Mouse (Mus musculus) heart, embryonic 13.5 days (tissue): ENCODE data around the gene Pou3f1. TPM values are rescaled to one million over a fixed set of nuclear protein-coding genes. Genes with fewer than 3 reads are reported as not detected.
A peak's percentile ranks its signal among the peaks of the same experiment; 100 is the strongest.

Experiments
- ATAC-seq: fragments of 200-750 bp; cut with Nextera tagmentation; 2 replicates; pipeline ENCODE4 v1.8.0; 2017; ENCODE audit warnings: moderate TSS enrichment; ENCODE audit not compliant: insufficient number of reproducible peaks, low FRiP score, low TSS enrichment; ENCODE audit errors: extremely low read depth
- H3K27ac ChIP-seq: fragments of 300-500 bp; sonication (generic); replicated peaks from 2 replicates; pipeline ENCODE4 v1.5.1; 2015; ENCODE audit warnings: moderate library complexity, mild to moderate bottlenecking, inconsistent platforms
- H3K27me3 ChIP-seq: fragments of 300-500 bp; sonication (generic); replicated peaks from 2 replicates; pipeline ENCODE4 v1.6.1; 2015; ENCODE audit warnings: mild to moderate bottlenecking, inconsistent platforms
- H3K36me3 ChIP-seq: fragments of 300-500 bp; sonication (generic); 2 replicates; pipeline ENCODE4 v1.6.1; 2015; ENCODE audit warnings: mild to moderate bottlenecking, inconsistent platforms
- H3K4me1 ChIP-seq: fragments of 300-500 bp; sonication (generic); 2 replicates; pipeline ENCODE4 v1.6.1; 2015; ENCODE audit warnings: inconsistent platforms
- H3K4me2 ChIP-seq: fragments of 300-500 bp; sonication (generic); 2 replicates; pipeline ENCODE4 v1.6.1; 2015; ENCODE audit warnings: inconsistent platforms, mild to moderate bottlenecking, moderate library complexity
- H3K4me3 ChIP-seq: fragments of 300-500 bp; sonication (generic); 2 replicates; pipeline ENCODE4 v1.5.1; 2015; ENCODE audit warnings: moderate library complexity, mild to moderate bottlenecking, inconsistent platforms
- H3K9ac ChIP-seq: fragments of 300-500 bp; sonication (generic); 2 replicates; pipeline ENCODE4 v1.6.1; 2015; ENCODE audit warnings: inconsistent platforms, mild to moderate bottlenecking, moderate library complexity
- H3K9me3 ChIP-seq: fragments of 300-500 bp; sonication (generic); 2 replicates; pipeline ENCODE4 v1.6.1; 2016; ENCODE audit warnings: inconsistent platforms
- WGBS: fragments of 180-500 bp; shearing (Covaris S2); methylation state at CpG from one replicate; pipeline ENCODE4 v1.1.7; 2015; ENCODE audit warnings: mixed read lengths; 5-methylcytosine and 5-hydroxymethylcytosine counted together
- polyA plus RNA-seq: library from polyadenylated mRNA; unstranded; fragments of >200 nt; fragmentation: Nextera tagmentation; extraction: Ambion mirVana; gene quantifications from 2 replicates; pipeline ENCODE4 v1.2.1, GENCODE M21; 2015

Pou3f1 gene
- polyA plus RNA-seq, 1 experiment from 2014 or later: 0.15 TPM

DNA sequence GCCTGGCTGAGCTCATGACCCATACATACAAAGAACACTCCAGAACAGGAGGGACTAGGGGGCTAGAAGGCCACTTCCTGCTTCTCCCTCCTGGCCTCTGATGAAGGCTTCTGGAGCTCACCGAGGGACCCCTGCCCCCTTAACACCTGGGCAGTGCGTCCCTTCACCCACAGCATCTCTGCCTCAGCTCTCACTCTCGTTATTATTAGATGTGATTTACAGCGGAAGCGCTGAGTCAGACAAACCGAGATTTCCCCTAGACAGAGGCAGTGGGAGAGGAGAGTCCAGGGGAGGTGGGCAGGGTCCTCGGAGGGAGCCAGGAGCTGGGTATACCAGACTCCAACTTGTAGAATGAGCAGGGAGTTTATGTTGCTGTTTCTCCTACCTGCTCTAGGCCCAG, 15.0 kb downstream of the Pou3f1 start:
- Histone ChIP-seq H3K27ac (no peak overlapping the region), H3K36me3 (peaks cover 5% of the 10 kb centered on the region; the same call in 1 of the 2 replicates), H3K4me1 (peaks cover 20% of the 10 kb centered on the region), H3K9me3 (no peaks in the 10 kb centered on the region), H3K9ac (peak overlapping the region; percentile 67; the same call in 1 of the 2 replicates), H3K27me3 (peaks cover 77% of the 10 kb centered on the region), H3K4me2 (peak overlapping the region; percentile 71; the same call in 1 of the 2 replicates), H3K4me3 (no peak overlapping the region)
- ATAC-seq: no peak
- WGBS: 19% methylated on average over 7 of the region's 7 CpGs

DNA sequence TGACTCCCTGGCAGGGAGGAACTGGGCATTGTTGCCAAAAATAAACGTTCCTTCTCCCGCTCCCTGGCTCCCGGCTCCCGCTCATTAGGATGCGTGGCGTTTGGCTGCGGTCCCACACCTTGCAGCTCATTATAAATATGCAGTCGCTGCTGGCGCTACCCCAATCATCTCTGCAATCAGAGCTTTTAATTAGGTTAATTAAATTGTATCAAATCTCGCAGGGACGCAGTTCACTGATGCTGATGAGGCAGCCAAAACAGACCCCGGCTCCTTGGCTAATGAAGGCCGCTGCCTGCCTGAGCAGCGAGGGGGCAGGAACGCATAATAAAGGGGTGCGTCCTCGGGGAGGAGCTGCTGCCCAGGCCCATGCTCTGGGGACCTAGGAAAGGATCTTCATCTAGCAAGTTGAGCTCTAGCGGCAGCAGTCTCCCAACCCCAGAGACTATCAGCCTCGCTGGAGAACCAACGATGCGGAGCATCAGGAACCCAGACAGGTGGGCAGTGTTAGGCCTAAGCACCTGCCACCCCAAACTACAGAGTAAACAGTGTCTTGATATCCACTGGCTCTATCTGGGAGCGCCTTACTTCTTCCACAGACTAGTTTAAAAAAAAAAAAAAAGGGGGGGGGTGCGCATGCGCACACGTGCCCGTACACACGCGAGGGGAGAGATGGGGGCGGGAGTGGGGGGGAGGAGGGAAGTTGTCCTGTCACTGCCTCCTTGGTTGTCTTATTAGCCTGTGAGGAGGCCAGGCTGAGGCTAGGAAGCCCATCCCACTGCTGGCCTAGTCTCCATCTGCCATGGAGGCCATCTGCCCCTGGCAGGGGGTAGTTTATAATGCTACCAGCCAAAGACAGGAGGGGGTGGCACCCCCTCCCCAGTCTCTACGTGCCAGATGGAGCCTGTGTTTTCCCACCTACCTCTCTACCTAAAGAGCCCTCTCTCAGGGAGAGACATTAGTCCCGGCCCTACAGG, 16.0 kb downstream of the Pou3f1 start:
- Histone ChIP-seq H3K9me3 (no peaks in the 10 kb centered on the region), H3K27me3 (peaks cover 66% of the 10 kb centered on the region), H3K36me3 (peaks cover 15% of the 10 kb centered on the region), H3K27ac (no peak overlapping the region), H3K4me2 (peak overlapping the region; percentile 71), H3K9ac (peak overlapping the region; percentile 67), H3K4me1 (peaks cover 20% of the 10 kb centered on the region), H3K4me3 (peak overlapping the region; percentile 40)
- 5% methylated on average over 29 of the region's 31 CpGs for WGBS
- no peak for ATAC-seq

DNA sequence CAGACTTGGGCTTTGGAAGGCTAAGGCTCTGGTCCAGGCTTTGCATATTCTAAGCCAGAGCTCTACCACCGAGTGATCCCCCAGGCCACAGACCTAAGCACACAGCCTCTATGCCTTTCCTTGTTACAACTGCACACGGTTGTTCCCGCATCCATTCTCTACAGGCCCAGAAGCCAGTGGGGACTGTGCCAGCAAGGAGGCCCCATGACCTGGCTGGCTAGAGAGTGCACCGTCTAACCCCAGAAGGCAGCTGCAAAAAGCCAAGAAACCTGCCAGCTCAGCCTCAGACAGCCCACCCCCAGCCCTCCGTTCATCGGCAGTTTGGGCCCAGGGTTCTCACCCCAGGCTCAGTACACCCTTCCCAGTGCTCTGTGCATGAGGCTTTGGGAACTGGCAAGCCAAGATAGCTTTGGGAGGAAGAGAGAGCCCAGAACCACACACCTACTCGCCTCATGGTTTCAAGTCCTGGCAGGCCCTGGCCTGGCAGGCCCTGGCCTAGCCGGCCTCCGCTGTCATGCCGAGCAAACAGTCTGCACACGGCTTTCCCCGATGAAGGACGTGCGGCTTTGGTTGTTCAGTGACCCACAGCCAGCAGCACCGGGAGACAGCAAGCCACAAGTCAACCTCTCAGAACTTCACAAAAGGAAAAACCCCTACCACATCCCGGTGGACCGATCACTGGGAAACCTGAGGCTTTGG, 17.9 kb downstream of the Pou3f1 start:
- 73% methylated on average over 17 of the region's 17 CpGs for WGBS
- no peak for ATAC-seq
- no peak overlapping the region for H3K4me3 ChIP-seq
- no peaks in the 10 kb centered on the region for H3K9me3 ChIP-seq
- no peak overlapping the region for H3K27ac ChIP-seq
- no peak overlapping the region for H3K9ac ChIP-seq
- peaks cover 48% of the 10 kb centered on the region for H3K27me3 ChIP-seq
- peaks cover 27% of the 10 kb centered on the region for H3K4me1 ChIP-seq
- H3K36me3 ChIP-seq: peaks cover 33% of the 10 kb centered on the region
- H3K4me2 ChIP-seq: no peak overlapping the region

DNA sequence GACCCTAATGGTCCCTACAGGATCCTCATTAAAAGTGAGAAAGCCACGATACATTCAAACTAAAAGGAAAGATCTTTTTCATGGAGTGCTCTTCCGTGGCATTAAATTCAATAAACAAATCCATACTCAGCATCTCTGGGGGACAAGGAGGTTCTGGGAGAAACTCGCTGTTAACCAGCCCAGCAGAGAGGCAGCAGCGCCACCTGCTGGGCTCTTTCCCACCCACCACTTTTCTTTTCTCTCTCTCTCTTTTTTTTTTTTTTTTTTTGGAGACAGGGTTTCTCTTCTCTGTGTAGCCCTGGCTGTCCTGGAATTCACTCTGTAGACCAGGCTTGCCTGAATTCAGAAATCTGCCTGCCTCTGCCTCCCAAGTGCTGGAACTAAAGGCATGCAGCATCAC, 18.4 kb downstream of the Pou3f1 start:
- peaks cover 32% of the 10 kb centered on the region for H3K4me1 ChIP-seq
- no peak overlapping the region for H3K27ac ChIP-seq
- H3K36me3 ChIP-seq: peaks cover 38% of the 10 kb centered on the region
- no peak overlapping the region for H3K9ac ChIP-seq
- 6% methylated on average over 4 of the region's 4 CpGs for WGBS
- no peak for ATAC-seq
- H3K9me3 ChIP-seq: no peaks in the 10 kb centered on the region
- peaks cover 47% of the 10 kb centered on the region for H3K27me3 ChIP-seq
- no peak overlapping the region for H3K4me2 ChIP-seq
- no peak overlapping the region for H3K4me3 ChIP-seq

DNA sequence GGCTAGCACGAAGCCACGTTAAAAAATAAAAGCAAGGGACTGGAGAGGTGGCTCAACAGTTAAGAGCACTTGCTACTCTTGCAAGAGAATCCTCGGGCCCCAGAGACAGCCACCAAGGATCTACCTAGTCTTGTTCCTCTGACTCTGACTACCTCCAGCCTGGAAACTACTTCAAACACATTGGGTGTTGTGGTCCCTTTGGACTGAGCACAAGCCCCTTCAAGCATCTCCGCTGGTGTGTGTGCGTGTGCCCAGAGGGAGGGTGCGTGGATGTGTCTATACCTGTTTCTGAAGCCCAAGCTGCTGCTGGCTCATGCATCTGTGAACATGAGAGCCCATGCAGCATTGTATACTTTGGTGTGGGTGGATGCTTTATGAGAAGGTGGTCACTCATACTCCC, 19.4 kb downstream of the Pou3f1 start:
- no peak overlapping the region for H3K4me3 ChIP-seq
- H3K27ac ChIP-seq: no peak overlapping the region
- ATAC-seq: no peak
- H3K36me3 ChIP-seq: peaks cover 47% of the 10 kb centered on the region
- peaks cover 38% of the 10 kb centered on the region for H3K27me3 ChIP-seq
- no peak overlapping the region for H3K4me2 ChIP-seq
- H3K9ac ChIP-seq: no peak overlapping the region
- H3K4me1 ChIP-seq: peaks cover 32% of the 10 kb centered on the region
- WGBS: 83% methylated on average over 6 of the region's 6 CpGs
- no peaks in the 10 kb centered on the region for H3K9me3 ChIP-seq

DNA sequence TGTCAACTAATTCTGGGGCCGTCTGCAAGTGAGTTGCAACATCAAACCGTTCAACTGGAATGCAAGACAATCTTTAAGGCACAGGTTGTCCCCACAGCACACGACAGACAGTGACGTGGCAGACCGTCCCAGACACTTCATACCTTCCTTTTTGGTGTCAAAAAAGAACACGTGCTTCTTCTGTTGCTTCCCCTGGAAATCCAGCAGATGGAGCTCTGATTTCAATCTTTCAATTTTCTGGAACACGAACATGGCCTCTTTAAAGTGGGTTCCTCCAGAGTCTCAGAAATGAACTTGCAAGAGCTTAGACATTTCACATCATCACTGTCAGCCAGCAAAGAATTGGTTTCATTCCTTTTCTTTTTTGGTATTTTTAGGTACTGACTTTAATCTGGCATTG, 25.7 kb downstream of the Pou3f1 start:
- 63% methylated on average over 7 of the region's 7 CpGs for WGBS
- no peak for ATAC-seq
- Histone ChIP-seq H3K4me3 (no peak overlapping the region), H3K27ac (no peak overlapping the region), H3K27me3 (no peaks in the 10 kb centered on the region), H3K4me1 (peaks cover 26% of the 10 kb centered on the region), H3K36me3 (peaks cover 92% of the 10 kb centered on the region), H3K4me2 (no peak overlapping the region), H3K9me3 (no peaks in the 10 kb centered on the region), H3K9ac (no peak overlapping the region)

DNA sequence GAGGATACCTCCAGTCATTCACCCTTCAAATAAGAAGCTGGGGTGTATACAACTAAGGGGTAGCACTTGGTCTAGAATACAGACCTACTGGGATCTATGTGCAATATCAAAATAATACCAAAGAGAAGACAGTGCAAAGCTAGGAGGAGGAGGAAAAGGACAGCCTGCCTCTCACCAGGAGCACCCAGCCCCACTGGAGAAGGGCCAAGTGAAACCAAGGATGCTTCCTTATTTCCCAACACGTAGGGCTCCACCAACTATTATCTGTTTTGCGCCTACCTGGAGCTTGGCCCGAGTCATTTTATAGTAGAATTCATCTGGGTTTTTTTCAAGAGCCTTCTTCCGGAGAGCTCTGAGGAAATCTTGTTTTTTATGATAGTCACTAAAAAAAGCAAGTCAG, 26.9 kb downstream of the Pou3f1 start:
- peaks cover 91% of the 10 kb centered on the region for H3K36me3 ChIP-seq
- no peak overlapping the region for H3K27ac ChIP-seq
- H3K27me3 ChIP-seq: no peaks in the 10 kb centered on the region
- 81% methylated on average over 4 of the region's 4 CpGs for WGBS
- H3K4me2 ChIP-seq: no peak overlapping the region
- no peak for ATAC-seq
- no peak overlapping the region for H3K9ac ChIP-seq
- no peak overlapping the region for H3K4me3 ChIP-seq
- peaks cover 26% of the 10 kb centered on the region for H3K4me1 ChIP-seq
- no peaks in the 10 kb centered on the region for H3K9me3 ChIP-seq

DNA sequence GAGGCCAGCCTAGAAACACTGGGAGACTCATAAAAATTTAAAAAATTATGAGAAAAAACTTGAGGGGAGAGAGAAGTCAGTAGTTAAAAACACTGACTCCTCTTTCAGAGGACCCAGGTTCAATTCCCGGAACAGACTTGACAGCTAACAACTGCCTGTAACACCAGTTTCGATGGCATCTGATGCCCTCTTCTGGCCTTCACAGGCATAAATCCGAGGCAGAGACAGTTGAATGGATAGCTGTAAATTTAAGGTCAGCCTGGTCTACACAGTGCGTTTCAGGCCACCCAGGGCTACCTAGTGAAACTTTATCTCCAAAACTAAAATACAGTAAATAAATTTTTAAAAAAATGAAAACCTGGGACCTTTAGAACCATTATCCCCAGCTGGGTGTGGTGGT, 28.4 kb downstream of the Pou3f1 start:
- H3K9me3 ChIP-seq: no peaks in the 10 kb centered on the region
- no peak; the same call in 1 of the 2 replicates for ATAC-seq
- no peak overlapping the region for H3K9ac ChIP-seq
- 66% methylated on average over 4 of the region's 4 CpGs for WGBS
- no peak overlapping the region for H3K27ac ChIP-seq
- peaks cover 89% of the 10 kb centered on the region for H3K36me3 ChIP-seq
- H3K4me2 ChIP-seq: no peak overlapping the region
- no peak overlapping the region for H3K4me3 ChIP-seq
- peaks cover 14% of the 10 kb centered on the region for H3K4me1 ChIP-seq
- H3K27me3 ChIP-seq: no peaks in the 10 kb centered on the region

DNA sequence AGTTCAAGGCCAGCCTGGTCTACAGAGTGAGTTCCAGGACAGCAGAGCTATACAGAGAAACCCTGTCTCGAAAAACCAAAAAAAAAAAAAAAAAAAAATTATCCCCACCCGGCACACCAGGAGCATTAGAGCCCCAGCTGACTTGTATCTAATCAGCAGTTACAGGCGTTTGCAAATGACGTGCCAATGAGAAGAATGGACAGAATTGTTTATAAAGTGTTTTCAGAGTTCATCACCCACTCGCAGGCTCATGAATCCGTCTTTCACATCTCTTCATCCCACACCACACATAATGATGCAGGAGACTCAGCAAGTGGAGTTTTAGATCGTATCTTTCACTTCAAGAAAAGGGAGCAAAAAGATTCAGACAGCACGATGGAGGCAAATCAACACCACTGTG, 28.8 kb downstream of the Pou3f1 start:
- WGBS: 56% methylated on average over 8 of the region's 8 CpGs
- Histone ChIP-seq H3K4me1 (peaks cover 14% of the 10 kb centered on the region), H3K36me3 (peaks cover 85% of the 10 kb centered on the region), H3K27ac (peak overlapping the region; percentile 73; the same call in 1 of the 2 replicates), H3K9ac (no peak overlapping the region), H3K4me2 (no peak overlapping the region), H3K9me3 (no peaks in the 10 kb centered on the region), H3K27me3 (no peaks in the 10 kb centered on the region), H3K4me3 (no peak overlapping the region)
- ATAC-seq: no peak

DNA sequence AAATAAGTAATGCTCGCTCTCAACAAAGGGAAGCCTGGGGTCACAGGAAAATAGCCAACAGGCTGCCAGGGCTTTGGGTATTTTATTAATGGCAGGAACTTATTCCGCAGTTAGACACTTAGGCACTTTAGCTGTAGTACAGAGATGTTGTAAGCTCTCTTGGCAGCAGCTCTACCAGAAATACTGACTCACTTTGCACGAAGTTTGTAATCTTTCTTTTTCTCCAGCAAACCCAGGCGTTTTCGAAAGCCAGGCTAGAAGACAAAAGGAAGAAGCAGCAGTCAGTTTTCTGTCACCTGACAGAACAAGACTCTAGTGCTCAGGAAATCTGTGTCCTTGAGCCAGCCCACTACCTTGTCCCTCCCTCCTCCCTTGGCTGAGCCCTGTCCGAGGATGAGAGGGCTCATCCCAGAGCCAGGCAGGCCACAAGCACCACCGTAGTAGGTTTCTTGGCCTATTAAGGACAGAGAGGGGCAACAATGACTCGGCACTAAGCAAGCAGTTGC, 29.3 kb downstream of the Pou3f1 start:
- peak overlapping the region; percentile 48; the same call in 1 of the 2 replicates for H3K9ac ChIP-seq
- H3K9me3 ChIP-seq: no peaks in the 10 kb centered on the region
- no peak overlapping the region for H3K4me3 ChIP-seq
- H3K4me2 ChIP-seq: peak overlapping the region; percentile 14; the same call in 1 of the 2 replicates
- peaks cover 18% of the 10 kb centered on the region for H3K4me1 ChIP-seq
- no peaks in the 10 kb centered on the region for H3K27me3 ChIP-seq
- peak overlapping the region; percentile 73 for H3K27ac ChIP-seq
- peaks cover 80% of the 10 kb centered on the region for H3K36me3 ChIP-seq
- 59% methylated on average over 8 of the region's 8 CpGs for WGBS
- ATAC-seq: no peak

DNA sequence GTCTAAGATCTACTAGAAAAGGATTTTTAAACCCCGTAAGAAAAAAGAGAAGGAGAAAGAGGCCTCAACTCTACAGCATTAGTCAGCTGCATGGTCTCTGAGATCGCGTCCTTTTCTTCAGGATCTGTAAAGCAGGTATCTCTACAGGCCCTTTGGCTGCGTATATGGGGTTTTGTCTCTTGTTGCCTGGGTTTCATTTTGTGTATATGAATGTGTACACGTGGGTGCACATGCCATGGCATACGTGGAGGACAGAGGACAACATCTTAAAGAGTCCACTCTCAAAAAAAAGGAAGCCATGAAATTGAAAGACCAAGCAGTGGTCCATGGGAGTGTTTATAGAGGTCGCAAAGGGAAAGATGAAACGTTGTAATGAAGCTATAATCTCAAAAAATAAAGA, 34.8 kb downstream of the Pou3f1 start:
- peaks cover 31% of the 10 kb centered on the region for H3K4me1 ChIP-seq
- H3K27ac ChIP-seq: peak overlapping the region; percentile 58
- ATAC-seq: no peak
- no peaks in the 10 kb centered on the region for H3K9me3 ChIP-seq
- H3K27me3 ChIP-seq: peaks cover 13% of the 10 kb centered on the region
- WGBS: 71% methylated on average over 8 of the region's 8 CpGs
- peaks cover 29% of the 10 kb centered on the region for H3K36me3 ChIP-seq
- H3K9ac ChIP-seq: peak overlapping the region; percentile 47
- peak overlapping the region; percentile 86 for H3K4me2 ChIP-seq
- H3K4me3 ChIP-seq: no peak overlapping the region
